Mouse (Mus musculus): ENCODE data around the gene Hoxb9. TPM values are rescaled to one million over a fixed set of nuclear protein-coding genes. Genes with fewer than 3 reads are reported as not detected.
A peak's percentile ranks its signal among the peaks of the same experiment; 100 is the strongest.

Gene Hoxb9
- polyA plus RNA-seq, 1 experiment from 2014 or later = 0.08 TPM

DNA sequence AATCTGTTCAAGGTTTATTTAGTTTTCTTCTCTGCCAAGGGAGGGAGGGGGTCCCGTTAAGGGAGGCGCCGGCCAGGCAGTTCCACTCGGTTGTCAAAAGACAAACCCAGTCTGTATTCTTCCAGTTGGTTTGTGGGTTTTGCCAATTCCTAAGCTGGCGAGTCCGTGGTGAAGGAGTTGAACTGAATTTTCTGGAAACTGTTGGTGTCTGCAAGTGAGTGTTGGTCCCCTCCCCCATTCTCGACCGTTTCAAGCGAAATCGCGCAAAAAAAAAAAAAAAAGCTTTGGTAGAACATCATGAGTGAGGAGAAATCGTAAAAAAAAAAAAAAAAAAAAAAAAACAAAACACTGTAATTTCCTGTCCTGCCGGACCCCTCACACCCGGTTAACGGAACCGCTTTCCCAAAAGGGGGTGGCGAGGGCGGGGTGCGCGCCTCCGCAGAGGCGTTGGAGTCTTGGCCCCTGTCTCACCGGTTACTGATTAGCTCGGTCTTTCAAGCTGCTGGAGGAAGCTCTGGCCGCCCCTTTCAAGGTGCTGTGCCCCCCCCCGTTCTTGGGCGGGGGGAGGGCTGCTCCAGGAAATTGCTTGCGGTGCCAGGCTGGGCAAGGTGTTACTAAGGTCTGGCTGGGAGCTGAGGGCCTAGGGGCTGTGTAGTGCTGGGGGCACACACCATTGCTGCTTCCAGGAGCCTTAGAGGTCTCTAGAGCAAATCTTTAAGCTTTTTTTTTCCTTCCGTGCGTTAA, 24.0 kb downstream of the Hoxb9 start:
- TF ChIP-seq CTCF (IDR thresholded peaks at IDR 0.05; ENCODE audit: low read depth) = no peak
- Histone ChIP-seq H3K4me3 (ENCODE audit: low read depth, low read length) (peak overlapping the region; percentile 23), H3K36me3 (ENCODE audit: insufficient read depth) (no peaks in the 10 kb centered on the region), H3K9ac (peak overlapping the region; percentile 42), H3K4me2 (peak overlapping the region; percentile 61), H3K27ac (ENCODE audit: low read depth) (no peak overlapping the region), H3K9me3 (ENCODE audit: low read depth, low read length) (no peaks in the 10 kb centered on the region), H3K27me3 (ENCODE audit: insufficient read depth, low read length) (peaks cover 97% of the 10 kb centered on the region), H3K4me1 (ENCODE audit: insufficient read depth) (0 out of 2 replicates have a peak, but pooled peaks cover 4% of the 10 kb centered on the region)
- DNase-seq (peak; percentile 62), ATAC-seq (ENCODE audit: insufficient read depth) (no peak)
- 2% methylated on average over 30 of the region's 30 CpGs for WGBS

DNA sequence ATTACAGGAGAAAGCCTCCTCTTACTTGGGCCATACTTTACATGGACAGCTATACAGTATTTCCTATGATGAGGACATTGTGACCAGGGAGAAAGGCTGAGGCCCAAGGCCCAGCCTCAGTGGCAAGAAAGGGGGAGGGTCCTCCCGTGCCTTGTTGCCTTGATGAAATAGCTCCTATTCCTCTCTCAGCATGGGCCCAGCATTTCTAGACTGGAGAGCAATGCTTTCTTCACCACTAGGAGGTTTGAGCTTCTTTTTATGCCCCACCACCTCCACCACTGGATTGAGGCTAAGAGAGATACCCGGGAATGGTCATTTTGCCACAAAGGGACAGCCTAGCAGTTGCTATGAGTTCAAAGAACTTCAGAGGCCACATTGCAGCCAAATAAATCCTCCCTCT, 25.7 kb downstream of the Hoxb9 start:
- no peak overlapping the region for H3K4me3 ChIP-seq (ENCODE audit: low read depth, low read length)
- ATAC-seq (ENCODE audit: insufficient read depth) = no peak
- H3K4me2 ChIP-seq = peak overlapping the region; percentile 2; the same call in 1 of the 2 replicates
- H3K9ac ChIP-seq = no peak overlapping the region
- H3K9me3 ChIP-seq (ENCODE audit: low read depth, low read length) = no peaks in the 10 kb centered on the region
- peak; percentile 32; the same call in 1 of the 2 replicates for TF ChIP-seq CTCF (IDR thresholded peaks at IDR 0.05; ENCODE audit: low read depth)
- H3K27me3 ChIP-seq (ENCODE audit: insufficient read depth, low read length) = peaks cover 97% of the 10 kb centered on the region
- no peak overlapping the region for H3K27ac ChIP-seq (ENCODE audit: low read depth)
- no peak for DNase-seq
- H3K36me3 ChIP-seq (ENCODE audit: insufficient read depth) = no peaks in the 10 kb centered on the region
- WGBS = 32% methylated on average over 2 of the region's 2 CpGs
- 0 out of 2 replicates have a peak, but pooled peaks cover 4% of the 10 kb centered on the region for H3K4me1 ChIP-seq (ENCODE audit: insufficient read depth)

- H3K9ac ChIP-seq = no peak overlapping the region
- no peaks in the 10 kb centered on the region for H3K9me3 ChIP-seq (ENCODE audit: low read depth, low read length)
- WGBS = 31% methylated on average over 3 of the region's 3 CpGs
- TF ChIP-seq CTCF (IDR thresholded peaks at IDR 0.05; ENCODE audit: low read depth) = no peak
- no peaks in the 10 kb centered on the region for H3K36me3 ChIP-seq (ENCODE audit: insufficient read depth)
- DNase-seq (no peak), ATAC-seq (ENCODE audit: insufficient read depth) (no peak)
- peaks cover 97% of the 10 kb centered on the region for H3K27me3 ChIP-seq (ENCODE audit: insufficient read depth, low read length)
- H3K27ac ChIP-seq (ENCODE audit: low read depth) = no peak overlapping the region
- H3K4me1 ChIP-seq (ENCODE audit: insufficient read depth) = 0 out of 2 replicates have a peak, but pooled peaks cover 4% of the 10 kb centered on the region
- H3K4me3 ChIP-seq (ENCODE audit: low read depth, low read length) = no peak overlapping the region
- peak overlapping the region; percentile 2; the same call in 1 of the 2 replicates for H3K4me2 ChIP-seq
These were observed 26.2 kb downstream of the Hoxb9 start for GRCm38 (mm10) chr11:96297428-96297827.

DNA sequence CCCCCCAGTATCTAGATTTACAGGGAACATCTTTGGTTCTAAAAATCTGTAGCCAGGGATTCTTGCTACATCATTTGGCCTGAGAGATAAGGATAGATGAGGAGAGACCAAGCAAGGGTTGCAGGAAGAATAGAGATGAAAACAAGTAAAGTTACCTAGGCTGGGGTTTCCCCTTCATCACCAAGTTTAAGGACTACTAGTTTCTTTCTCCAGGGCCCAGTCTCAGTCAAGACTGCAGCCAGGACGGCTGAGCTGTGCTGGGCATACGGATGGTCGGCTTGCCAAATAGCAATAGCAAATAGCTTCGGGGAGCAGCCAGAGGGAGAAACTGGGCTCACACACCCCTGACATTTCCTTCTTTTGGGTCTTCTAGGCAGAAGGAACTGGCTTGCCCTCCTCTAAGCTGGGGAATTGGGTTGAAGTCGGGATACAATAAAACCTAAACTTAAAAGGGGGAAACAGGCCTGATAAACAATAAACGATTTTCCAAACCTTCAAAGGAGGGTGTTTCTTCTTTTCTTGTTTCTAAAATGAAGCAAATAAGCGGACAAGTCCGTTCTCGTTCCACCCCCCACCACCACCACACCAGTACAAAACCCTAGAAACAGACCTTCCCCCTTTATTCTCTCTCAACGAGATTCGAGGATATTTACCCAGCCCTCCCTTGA, 26.8 kb downstream of the Hoxb9 start:
- Histone ChIP-seq H3K27me3 (ENCODE audit: insufficient read depth, low read length) (peaks cover 91% of the 10 kb centered on the region), H3K9me3 (ENCODE audit: low read depth, low read length) (no peaks in the 10 kb centered on the region), H3K36me3 (ENCODE audit: insufficient read depth) (no peaks in the 10 kb centered on the region), H3K9ac (no peak overlapping the region; the same call in 1 of the 2 replicates), H3K4me1 (ENCODE audit: insufficient read depth) (0 out of 2 replicates have a peak, but pooled peaks cover 4% of the 10 kb centered on the region), H3K4me2 (peak overlapping the region; percentile 84), H3K4me3 (ENCODE audit: low read depth, low read length) (no peak overlapping the region), H3K27ac (ENCODE audit: low read depth) (no peak overlapping the region)
- ATAC-seq (ENCODE audit: insufficient read depth) (no peak), DNase-seq (no peak)
- TF ChIP-seq CTCF (IDR thresholded peaks at IDR 0.05; ENCODE audit: low read depth) = no peak
- WGBS = 27% methylated on average over 11 of the region's 11 CpGs

DNA sequence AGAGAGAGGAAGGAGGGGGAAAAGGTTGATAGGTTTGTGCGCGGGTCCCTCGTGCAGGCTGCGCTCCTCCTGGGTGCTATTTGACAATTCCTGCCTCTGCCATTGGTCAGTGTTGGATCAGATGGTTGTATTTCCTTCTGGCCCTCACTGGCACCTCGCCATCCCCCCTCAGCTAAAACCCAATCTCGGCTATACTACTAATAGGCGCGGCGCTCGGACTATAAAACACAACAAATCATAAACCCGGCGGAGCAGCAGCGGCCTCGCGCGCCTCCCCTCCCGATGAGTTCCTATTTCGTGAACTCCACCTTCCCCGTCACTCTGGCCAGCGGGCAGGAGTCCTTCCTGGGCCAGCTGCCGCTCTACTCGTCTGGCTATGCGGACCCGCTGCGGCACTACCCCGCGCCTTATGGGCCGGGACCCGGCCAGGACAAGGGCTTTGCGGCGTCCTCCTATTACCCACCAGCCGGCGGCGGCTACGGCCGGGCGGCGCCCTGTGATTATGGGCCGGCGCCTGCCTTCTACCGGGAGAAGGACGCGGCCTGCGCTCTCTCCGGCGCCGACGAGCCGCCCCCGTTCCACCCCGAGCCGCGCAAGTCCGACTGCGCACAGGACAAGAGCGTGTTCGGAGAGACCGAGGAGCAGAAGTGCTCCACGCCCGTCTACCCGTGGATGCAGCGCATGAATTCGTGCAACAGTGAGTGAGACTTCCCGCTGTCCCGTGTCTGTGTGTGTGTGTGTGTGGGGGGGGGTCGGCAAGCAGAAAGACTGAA, 27.8 kb downstream of the Hoxb9 start:
- H3K9me3 ChIP-seq (ENCODE audit: low read depth, low read length) = no peaks in the 10 kb centered on the region
- DNase-seq (peak; percentile 90), ATAC-seq (ENCODE audit: insufficient read depth) (peak; percentile 39)
- H3K27me3 ChIP-seq (ENCODE audit: insufficient read depth, low read length) = peaks cover 90% of the 10 kb centered on the region
- no peak for TF ChIP-seq CTCF (IDR thresholded peaks at IDR 0.05; ENCODE audit: low read depth)
- no peaks in the 10 kb centered on the region for H3K36me3 ChIP-seq (ENCODE audit: insufficient read depth)
- WGBS = under 1% methylated on average over 65 of the region's 66 CpGs
- peak overlapping the region; percentile 89 for H3K27ac ChIP-seq (ENCODE audit: low read depth)
- H3K4me1 ChIP-seq (ENCODE audit: insufficient read depth) = 0 out of 2 replicates have a peak, but pooled peaks cover 4% of the 10 kb centered on the region
- H3K4me3 ChIP-seq (ENCODE audit: low read depth, low read length) = peak overlapping the region; percentile 72
- H3K4me2 ChIP-seq = peak overlapping the region; percentile 84
- H3K9ac ChIP-seq = peak overlapping the region; percentile 84

DNA sequence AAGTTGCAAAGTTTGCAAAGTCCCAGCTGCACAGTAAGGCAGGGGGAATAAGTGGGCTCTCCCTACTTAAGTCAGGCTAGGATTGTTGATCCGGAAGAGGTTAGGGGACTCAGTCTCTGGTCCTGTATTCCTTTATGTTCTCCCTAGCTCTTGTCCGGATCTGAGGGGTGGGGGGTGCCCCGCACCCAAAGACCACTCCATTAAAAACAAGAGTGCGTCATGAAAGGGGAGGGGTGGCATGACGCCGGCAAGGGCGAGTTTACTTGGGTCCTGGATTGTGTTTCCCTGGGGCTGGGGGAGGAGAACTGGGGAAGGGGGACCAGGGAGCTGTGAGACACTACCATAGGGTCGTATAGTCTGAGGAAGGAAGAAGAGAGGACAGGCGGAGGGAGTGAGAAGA, 28.5 kb downstream of the Hoxb9 start:
- Histone ChIP-seq H3K9ac (peak overlapping the region; percentile 84), H3K9me3 (ENCODE audit: low read depth, low read length) (no peaks in the 10 kb centered on the region), H3K27ac (ENCODE audit: low read depth) (peak overlapping the region; percentile 89), H3K4me1 (ENCODE audit: insufficient read depth) (0 out of 2 replicates have a peak, but pooled peaks cover under 1% of the 10 kb centered on the region), H3K4me3 (ENCODE audit: low read depth, low read length) (peak overlapping the region; percentile 72), H3K4me2 (peak overlapping the region; percentile 84), H3K27me3 (ENCODE audit: insufficient read depth, low read length) (peaks cover 87% of the 10 kb centered on the region), H3K36me3 (ENCODE audit: insufficient read depth) (peaks cover 2% of the 10 kb centered on the region; the same call in 1 of the 2 replicates)
- no peak for TF ChIP-seq CTCF (IDR thresholded peaks at IDR 0.05; ENCODE audit: low read depth)
- 3% methylated on average over 9 of the region's 9 CpGs for WGBS
- DNase-seq = peak; percentile 53
- no peak for ATAC-seq (ENCODE audit: insufficient read depth)
